Mouse (Mus musculus) lung, adult 2 months (tissue): ENCODE data around the gene Asic2. TPM values are rescaled to one million over a fixed set of nuclear protein-coding genes. Genes with fewer than 3 reads are reported as not detected.
"Not testable (repeated sequence)": the region's sequence is repeated elsewhere in the genome, so short reads cannot be mapped to it uniquely, and the experiment has no call there.

Experiments used
- DNase-seq: peaks from one replicate; pipeline ENCODE4 v3.0.0; 2022
- H3K4me1 ChIP-seq: fragments of 200-500 bp; 2 replicates; pipeline ENCODE4 v1.6.1; 2011; ENCODE audit warnings: low read length; ENCODE audit not compliant: control insufficient read depth, insufficient read depth
- H3K4me3 ChIP-seq: fragments of 200-500 bp; replicated peaks from 2 replicates; pipeline ENCODE3; 2011; ENCODE audit warnings: low read depth, mild to moderate bottlenecking, control low read depth, low read length; ENCODE audit errors: extremely low read depth
- CTCF ChIP-seq: fragments of 200-500 bp; IDR thresholded peaks from 2 replicates; pipeline ENCODE4 v1.5.1; 2011; ENCODE audit warnings: mild to moderate bottlenecking, low read length, control low read depth; ENCODE audit not compliant: insufficient read depth
- POLR2A ChIP-seq: fragments of 200-500 bp; IDR thresholded peaks from 2 replicates; pipeline ENCODE4 v1.6.1; 2011; ENCODE audit warnings: low read depth, mild to moderate bottlenecking, control low read depth, low read length, borderline replicate concordance; ENCODE audit errors: extremely low read depth
- WGBS: fragments of 180-500 bp; shearing (Covaris S2); methylation state at CpG from one replicate; pipeline ENCODE4 v1.1.7; 2018; 5-methylcytosine and 5-hydroxymethylcytosine counted together
- polyA plus RNA-seq: library from polyadenylated mRNA; depleted of rRNA; stranded (reverse); fragments of >200 nt; gene quantifications from 2 replicates; pipeline ENCODE4 v1.2.3, GENCODE M21; 2012

The Asic2 gene
- polyA plus RNA-seq, 1 experiment, result 0.04 TPM

GRCm38 (mm10) chr11:81386185-81386584, 582.1 kb downstream of the Asic2 start:
- 74% methylated on average over 2 of the region's 2 CpGs for WGBS
- no peaks in the 10 kb centered on the region for H3K4me1 ChIP-seq
- no peak overlapping the region for H3K4me3 ChIP-seq
- TF ChIP-seq POLR2A (no peak), CTCF (no peak)
- no peak for DNase-seq

- H3K4me3 ChIP-seq, result no peak overlapping the region
- H3K4me1 ChIP-seq, result no peaks in the 10 kb centered on the region
- TF ChIP-seq CTCF (no peak), POLR2A (no peak)
- DNase-seq, result no peak
Measured at GRCm38 (mm10) chr11:81385547-81385946, 582.7 kb downstream of the Asic2 start.

GRCm38 (mm10) chr11:81374841-81375240, 593.4 kb downstream of the Asic2 start:
- Histone ChIP-seq H3K4me3 (no peak overlapping the region), H3K4me1 (no peaks in the 10 kb centered on the region)
- DNase-seq, result peak; percentile 25
- TF ChIP-seq CTCF, result peak; percentile 46
- TF ChIP-seq POLR2A, result no peak

GRCm38 (mm10) chr11:81374003-81374710, 594.1 kb downstream of the Asic2 start:
- WGBS, result 64% methylated on average over 8 of the region's 8 CpGs
- Histone ChIP-seq H3K4me3 (no peak overlapping the region), H3K4me1 (no peaks in the 10 kb centered on the region)
- DNase-seq, result no peak
- TF ChIP-seq POLR2A, result no peak
- no peak for TF ChIP-seq CTCF

GRCm38 (mm10) chr11:81371545-81371944, 596.7 kb downstream of the Asic2 start:
- Histone ChIP-seq H3K4me1 (no peaks in the 10 kb centered on the region), H3K4me3 (no peak overlapping the region)
- WGBS, result 25% methylated on average over 8 of the region's 8 CpGs
- TF ChIP-seq CTCF (no peak), POLR2A (no peak)
- DNase-seq, result no peak

- WGBS, result 65% methylated on average over 8 of the region's 8 CpGs
- DNase-seq, result no peak
- Histone ChIP-seq H3K4me1 (no peaks in the 10 kb centered on the region), H3K4me3 (no peak overlapping the region)
- no peak for TF ChIP-seq POLR2A
- no peak for TF ChIP-seq CTCF
Measured at GRCm38 (mm10) chr11:81370426-81370810, 597.8 kb downstream of the Asic2 start.

- no peak overlapping the region for H3K4me3 ChIP-seq
- no peaks in the 10 kb centered on the region for H3K4me1 ChIP-seq
- no peak for DNase-seq
- TF ChIP-seq POLR2A (no peak), CTCF (no peak)
- WGBS, result 49% methylated on average over 10 of the region's 10 CpGs
Measured at GRCm38 (mm10) chr11:81369497-81370425, 598.5 kb downstream of the Asic2 start.

- Histone ChIP-seq H3K4me1 (no peaks in the 10 kb centered on the region; the same call in 1 of the 2 replicates), H3K4me3 (no peak overlapping the region)
- 93% methylated on average over 3 of the region's 3 CpGs for WGBS
- no peak for DNase-seq
- no peak for TF ChIP-seq POLR2A
- TF ChIP-seq CTCF, result no peak
Measured at GRCm38 (mm10) chr11:81364442-81364841, 603.8 kb downstream of the Asic2 start.

- no peak overlapping the region for H3K4me3 ChIP-seq
- 27% methylated on average over 3 of the region's 3 CpGs for WGBS
- DNase-seq, result no peak
- no peaks in the 10 kb centered on the region; the same call in 1 of the 2 replicates for H3K4me1 ChIP-seq
- no peak for TF ChIP-seq POLR2A
- TF ChIP-seq CTCF, result no peak
Measured at GRCm38 (mm10) chr11:81362461-81362860, 605.8 kb downstream of the Asic2 start.

GRCm38 (mm10) chr11:81361040-81361439, 607.2 kb downstream of the Asic2 start:
- no peak overlapping the region for H3K4me3 ChIP-seq
- WGBS, result 49% methylated on average over 4 of the region's 4 CpGs
- TF ChIP-seq POLR2A (no peak), CTCF (no peak)
- no peaks in the 10 kb centered on the region; the same call in 1 of the 2 replicates for H3K4me1 ChIP-seq
- no peak for DNase-seq

GRCm38 (mm10) chr11:81350498-81350897, 617.8 kb downstream of the Asic2 start:
- H3K4me3 ChIP-seq, H3K4me1 ChIP-seq, DNase-seq: not testable (repeated sequence)
- WGBS, result 46% methylated on average over 6 of the region's 6 CpGs
